Mouse (Mus musculus) heart, postnatal 25 days (tissue): ENCODE results near the gene Dlx4. TPM values are rescaled to one million over a fixed set of nuclear protein-coding genes. Genes with fewer than 3 reads are reported as not detected.

ENCODE experiments used
- DNase-seq: peaks from one replicate; pipeline ENCODE4 v3.0.0; 2022; ENCODE audit warnings: low spot score
- intact Hi-C: fragments of 180-260 bp; cut with DNase I; formaldehyde crosslinking; loops from one replicate; pipeline ENCODE4 v1.15.1; 2025
- total RNA-seq, 2 experiments: library from RNA; stranded (reverse); gene quantifications; 2 replicates each; pipeline ENCODE4 v1.2.3; 2021

The Dlx4 gene
- total RNA-seq, 2 experiments from 2014 or later = 0.11 TPM; not detected in 1

DNA sequence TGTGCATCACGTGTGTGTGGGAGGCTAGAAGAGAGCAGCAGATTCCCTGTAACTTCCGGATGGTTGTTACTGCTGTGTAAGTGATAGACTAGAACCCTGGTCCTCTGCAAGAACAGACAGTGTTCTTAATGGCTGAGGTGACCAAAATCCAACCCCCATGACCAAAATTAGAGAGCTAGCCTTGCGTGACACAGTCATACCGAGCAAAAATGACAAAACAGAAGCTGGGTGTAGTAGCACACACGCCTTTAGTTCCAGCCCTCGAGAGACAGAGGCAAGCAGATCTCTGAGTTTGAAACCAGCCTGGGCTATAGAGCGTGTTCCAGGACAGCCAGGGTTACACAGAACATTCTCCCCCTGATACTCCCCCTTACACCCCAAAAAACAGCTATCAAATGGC lies 36.0 kb downstream of the Dlx4 start:
- no peak for DNase-seq
- intact Hi-C loops = loop anchor here (10.0 kb wide), 1 partner anchor 275 kb away; the partner anchor contains the start of gene Slc35b1

- intact Hi-C loops = no loop called here
- DNase-seq = no peak
These were observed 37.1 kb downstream of the Dlx4 start for GRCm38 (mm10) chr11:95109000-95109399.

- intact Hi-C loops = loop anchor here (1.0 kb wide), 2 partner anchors 30 to 59 kb away; partner anchors contain the start of gene Itga3
- no peak for DNase-seq
These were observed 39.4 kb downstream of the Dlx4 start for GRCm38 (mm10) chr11:95106440-95107236.

GRCm38 (mm10) chr11:95105274-95105874 lies 40.7 kb downstream of the Dlx4 start:
- intact Hi-C loops = no loop called here
- DNase-seq = no peak

DNA sequence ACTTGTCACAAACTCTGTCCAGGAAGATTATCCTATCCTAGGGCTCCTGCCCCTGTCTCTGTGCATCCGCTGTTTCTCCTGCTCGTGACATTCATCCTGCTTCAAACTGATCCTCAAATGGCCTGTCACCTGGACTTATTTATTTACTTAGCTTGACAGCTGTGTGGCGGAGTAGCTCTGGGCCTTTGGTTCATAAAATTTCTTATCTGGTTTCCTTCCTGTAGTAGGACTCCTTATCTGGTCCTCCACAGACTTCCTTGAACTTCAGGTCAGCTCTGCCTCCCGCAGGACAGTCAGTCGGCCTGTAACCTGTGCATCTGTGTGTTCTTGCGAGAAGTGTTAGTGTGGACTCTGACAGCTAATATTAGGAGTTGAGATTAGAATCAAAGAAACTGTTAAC lies 41.8 kb downstream of the Dlx4 start:
- no peak for DNase-seq

GRCm38 (mm10) chr11:95102161-95102904 lies 43.7 kb downstream of the Dlx4 start:
- DNase-seq = no peak
- intact Hi-C loops = no loop called here

More for the DNA sequence above, 41.8 kb downstream of the Dlx4 start:
- intact Hi-C loops = no loop called here

GRCm38 (mm10) chr11:95101071-95101788 lies 44.8 kb downstream of the Dlx4 start:
- intact Hi-C loops = no loop called here
- no peak for DNase-seq

DNA sequence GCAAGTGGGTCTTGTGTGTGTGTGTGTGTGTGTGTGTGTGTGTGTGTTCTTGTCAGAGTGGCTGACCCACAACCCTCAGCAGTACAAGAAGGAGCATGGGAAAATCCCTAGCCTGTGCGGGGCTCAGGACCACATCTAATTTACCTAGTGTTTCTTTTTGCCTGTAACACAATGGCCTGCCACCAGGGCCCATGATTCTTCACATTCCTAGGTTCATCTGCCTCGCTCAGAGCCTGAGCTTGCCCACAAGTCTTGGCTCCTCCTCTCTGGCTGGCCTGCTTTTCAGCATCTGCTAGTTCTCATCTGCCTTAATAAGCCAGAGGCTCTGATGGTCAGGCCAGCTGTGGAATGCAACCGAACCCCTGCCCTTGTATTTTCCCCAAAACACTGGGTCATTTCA lies 45.7 kb downstream of the Dlx4 start:
- intact Hi-C loops = no loop called here
- DNase-seq = no peak

DNA sequence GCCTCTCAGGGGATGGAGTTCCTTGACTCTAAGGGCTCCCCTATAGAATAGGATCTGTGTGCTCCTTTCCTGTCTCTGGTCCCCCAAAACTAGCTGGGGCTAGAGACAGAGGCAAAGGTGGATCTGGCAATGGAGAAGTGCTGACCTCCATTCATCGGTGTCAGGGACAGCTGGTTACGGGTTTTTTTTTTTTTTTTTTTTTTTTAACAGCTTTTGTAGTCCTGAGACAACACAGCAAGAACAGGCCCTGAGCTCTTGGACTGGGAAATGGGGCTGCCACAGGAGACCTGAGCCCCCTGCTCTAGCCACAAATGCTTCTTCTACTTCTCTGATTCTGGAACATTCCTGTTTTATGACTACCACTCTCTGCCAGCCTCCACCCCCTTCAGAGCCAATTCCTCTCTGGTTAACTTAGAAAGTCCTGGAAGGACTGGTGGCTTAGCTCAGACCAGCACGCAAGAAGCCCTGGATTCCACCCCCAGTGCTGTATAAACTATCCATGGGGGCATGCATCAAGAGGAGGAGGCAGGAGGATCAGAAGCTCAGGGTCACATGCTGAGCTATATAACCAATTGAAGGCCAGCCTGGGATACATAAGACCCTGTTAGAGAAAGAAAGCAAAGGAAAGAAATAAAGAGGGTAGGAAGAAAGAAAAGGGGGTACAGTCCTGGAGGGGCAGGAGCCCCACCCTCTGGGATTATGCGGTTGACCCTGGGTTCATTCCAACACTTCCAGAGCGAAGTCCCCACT lies 47.5 kb downstream of the Dlx4 start:
- DNase-seq = no peak
- intact Hi-C loops = no loop called here

GRCm38 (mm10) chr11:95097889-95098288 lies 48.2 kb downstream of the Dlx4 start:
- no peak for DNase-seq

GRCm38 (mm10) chr11:95096608-95097373 lies 49.3 kb downstream of the Dlx4 start:
- no peak for DNase-seq
- intact Hi-C loops = no loop called here

More at GRCm38 (mm10) chr11:95097889-95098288, 48.2 kb downstream of the Dlx4 start:
- intact Hi-C loops = no loop called here

- no peak for DNase-seq
- intact Hi-C loops = no loop called here
These were observed 50.5 kb downstream of the Dlx4 start for GRCm38 (mm10) chr11:95095596-95095995.

DNA sequence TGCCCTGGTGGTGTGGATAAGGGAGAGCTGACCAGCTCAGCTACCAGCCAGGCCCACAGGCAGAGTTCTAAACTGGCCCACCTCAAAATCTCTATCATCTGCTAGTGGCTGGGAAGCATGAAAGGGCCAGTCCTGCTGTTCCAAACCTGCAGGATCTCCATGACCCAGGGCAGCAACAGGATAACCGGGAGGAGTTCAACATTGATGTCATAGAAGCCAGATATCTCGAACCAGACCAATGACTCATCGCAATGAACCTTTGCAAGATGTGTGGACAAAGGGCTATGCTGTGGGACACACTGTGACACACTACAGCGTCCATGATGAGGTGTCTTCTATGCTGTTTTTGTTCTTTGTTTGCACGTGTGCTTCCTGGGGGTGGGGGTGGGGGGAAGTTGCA lies 53.0 kb downstream of the Dlx4 start:
- DNase-seq = no peak

More for the DNA sequence above, 53.0 kb downstream of the Dlx4 start:
- intact Hi-C loops = no loop called here

Other genes with a start within 250 kb of the Dlx4 start
- gene Col1a1, start 210.0 kb downstream of the Dlx4 start, total RNA-seq = 100 to 1,000 TPM; 182 to 211 TPM
- not detected for gene Hils1, start 178.7 kb downstream of the Dlx4 start, total RNA-seq
- 100 to 1,000 TPM; 142 to 163 TPM for gene Sgca, start 169.9 kb downstream of the Dlx4 start, total RNA-seq
- 10 to 100 TPM; 45.5 to 52.6 TPM for gene Ppp1r9b, start 155.2 kb downstream of the Dlx4 start, total RNA-seq
- 1 to 10 TPM; 1.2 to 1.5 TPM for gene Samd14, start 136.4 kb downstream of the Dlx4 start, total RNA-seq
- 100 to 1,000 TPM; 377 to 397 TPM for gene Pdk2, start 104.9 kb downstream of the Dlx4 start, total RNA-seq
- 10 to 100 TPM; 10.8 to 11.7 TPM for gene Itga3, start 69.5 kb downstream of the Dlx4 start, total RNA-seq
- not detected for gene Dlx3, start 26.1 kb downstream of the Dlx4 start, total RNA-seq
- gene Tac4, start 115.3 kb upstream of the Dlx4 start, total RNA-seq = not detected
- gene Kat7, start 164.0 kb upstream of the Dlx4 start, total RNA-seq = 10 to 100 TPM; 26.9 to 28.5 TPM
- 1 to 10 TPM; 7.8 to 8.8 TPM for gene Fam117a, start 190.8 kb upstream of the Dlx4 start, total RNA-seq
- gene Slc35b1, start 238.4 kb upstream of the Dlx4 start, total RNA-seq = 10 to 100 TPM; 36.6 to 43.4 TPM